9 mouse cellular contexts compared by ENCODE assay signal in genomic region chr11:68502902-68503629, GRCm38 (mm10). TPM values are rescaled to one million over a fixed set of nuclear protein-coding genes. Genes with fewer than 3 reads are reported as not detected.
DNase-seq lines count a peak whose midpoint lies in the region; ATAC-seq and TF ChIP-seq lines count a peak whose summit lies in the region.
"Had no signal": no experiment of that assay in that cellular context is flagged by ENCODE, and none has a peak within 500 bp of the region (broad histone marks: within the 10 kb centered on the region; RNA-seq: fewer than 3 reads in every experiment).

Gene Pik3r6, plus strand, starts transcription at chr11:68503019.

- H3K9me3 ChIP-seq in midbrain, embryonic 11.5 days (ENCODE audit: control insufficient read depth, low read length): no peaks in the 10 kb centered on the region
- H3K9me3 ChIP-seq in midbrain, embryonic 14.5 days (ENCODE audit: control insufficient read depth, low read length): no peaks in the 10 kb centered on the region
- H3K9me3 ChIP-seq in hindbrain, embryonic 16.5 days (ENCODE audit: control insufficient read depth, low read length): no peaks in the 10 kb centered on the region
- H3K9me3 ChIP-seq in liver, embryonic 16.5 days (replicated peaks; ENCODE audit: control insufficient read depth, low read length): no peaks in the 10 kb centered on the region
- no peaks in the 10 kb centered on the region for H3K9me3 ChIP-seq in stomach, embryonic 15.5 days
- no peaks in the 10 kb centered on the region for H3K9me3 ChIP-seq in forebrain, postnatal 0 days (ENCODE audit: low read length)
- H3K9me3 ChIP-seq in midbrain, embryonic 15.5 days: no peaks in the 10 kb centered on the region

- no peak within 1 kb of the TSS for H3K4me3 ChIP-seq in midbrain, embryonic 11.5 days (ENCODE audit: low read depth, low read length)
- H3K4me3 ChIP-seq in midbrain, embryonic 14.5 days (replicated peaks; ENCODE audit: low read depth, low read length): no peak within 1 kb of the TSS
- 0 out of 2 replicates have a peak within 1 kb of the TSS, but pooled peaks have one; percentile 5 for H3K4me3 ChIP-seq in hindbrain, embryonic 16.5 days (ENCODE audit: low read length)
- H3K4me3 ChIP-seq in liver, embryonic 16.5 days (ENCODE audit: low read depth, low read length): peak within 1 kb of the TSS; percentile 49
- H3K4me3 ChIP-seq in stomach, embryonic 15.5 days (replicated peaks): peak within 1 kb of the TSS; percentile 22
- H3K4me3 ChIP-seq in forebrain, postnatal 0 days (ENCODE audit: low read depth, low read length): no peak within 1 kb of the TSS
- no peak within 1 kb of the TSS for H3K4me3 ChIP-seq in midbrain, embryonic 15.5 days

- TF ChIP-seq CTCF in forebrain, postnatal 0 days (IDR thresholded peaks at IDR 0.05; ENCODE audit: low read depth): no peak

- H3K9ac ChIP-seq in midbrain, embryonic 11.5 days (ENCODE audit: low read length): no peak within 1 kb of the TSS
- H3K9ac ChIP-seq in midbrain, embryonic 14.5 days (replicated peaks; ENCODE audit: low read length): no peak within 1 kb of the TSS
- H3K9ac ChIP-seq in hindbrain, embryonic 16.5 days (ENCODE audit: low read depth, low read length): no peak within 1 kb of the TSS
- H3K9ac ChIP-seq in liver, embryonic 16.5 days (ENCODE audit: low read depth, low read length): no peak within 1 kb of the TSS; the same call in 1 of the 2 replicates
- H3K9ac ChIP-seq in stomach, embryonic 15.5 days: no peak within 1 kb of the TSS
- no peak within 1 kb of the TSS for H3K9ac ChIP-seq in forebrain, postnatal 0 days
- H3K9ac ChIP-seq in midbrain, embryonic 15.5 days: no peak within 1 kb of the TSS

- DNase-seq in midbrain, embryonic 11.5 days (ENCODE audit: low spot score, missing footprints): peak; percentile 65
- no peak for DNase-seq in midbrain, embryonic 14.5 days
- DNase-seq in forebrain, postnatal 0 days: no peak
- no peak for DNase-seq in cerebellum, adult 18-20 months

- no peak within 1 kb of the TSS for H3K4me2 ChIP-seq in midbrain, embryonic 11.5 days
- H3K4me2 ChIP-seq in midbrain, embryonic 14.5 days (ENCODE audit: low read length): no peak within 1 kb of the TSS
- H3K4me2 ChIP-seq in hindbrain, embryonic 16.5 days (ENCODE audit: low read length): peak within 1 kb of the TSS; percentile 12; the same call in 1 of the 2 replicates
- peak within 1 kb of the TSS; percentile 36 for H3K4me2 ChIP-seq in liver, embryonic 16.5 days (ENCODE audit: low read depth, low read length)
- H3K4me2 ChIP-seq in stomach, embryonic 15.5 days: peak within 1 kb of the TSS; percentile 1; the same call in 1 of the 2 replicates
- no peak within 1 kb of the TSS for H3K4me2 ChIP-seq in forebrain, postnatal 0 days (ENCODE audit: low read depth)
- no peak within 1 kb of the TSS for H3K4me2 ChIP-seq in midbrain, embryonic 15.5 days

- no peak within 1 kb of the TSS for H3K27ac ChIP-seq in midbrain, embryonic 11.5 days (ENCODE audit: low read depth, low read length)
- H3K27ac ChIP-seq in midbrain, embryonic 14.5 days (replicated peaks; ENCODE audit: low read depth, low read length): no peak within 1 kb of the TSS
- no peak within 1 kb of the TSS for H3K27ac ChIP-seq in hindbrain, embryonic 16.5 days (ENCODE audit: low read depth, low read length)
- H3K27ac ChIP-seq in liver, embryonic 16.5 days (ENCODE audit: low read length): no peak within 1 kb of the TSS
- no peak within 1 kb of the TSS for H3K27ac ChIP-seq in stomach, embryonic 15.5 days
- no peak within 1 kb of the TSS for H3K27ac ChIP-seq in forebrain, postnatal 0 days (ENCODE audit: low read depth, low read length)
- H3K27ac ChIP-seq in midbrain, embryonic 15.5 days: no peak within 1 kb of the TSS

- ATAC-seq in midbrain, embryonic 11.5 days (ENCODE audit: low FRiP score): no peak
- ATAC-seq in midbrain, embryonic 14.5 days (ENCODE audit: low FRiP score, low TSS enrichment): no peak
- no peak for ATAC-seq in hindbrain, embryonic 16.5 days
- ATAC-seq in liver, embryonic 16.5 days (ENCODE audit: low read depth): peak; percentile 47
- ATAC-seq in stomach, embryonic 15.5 days (ENCODE audit: insufficient read depth, low FRiP score, low read depth): no peak
- no peak for ATAC-seq in forebrain, postnatal 0 days
- no peak for ATAC-seq in midbrain, embryonic 15.5 days (replicated peaks)
- ATAC-seq: Patski had no signal

- H3K27me3 ChIP-seq in midbrain, embryonic 11.5 days (ENCODE audit: control insufficient read depth, insufficient read depth, low read length): no peaks in the 10 kb centered on the region
- no peaks in the 10 kb centered on the region for H3K27me3 ChIP-seq in midbrain, embryonic 14.5 days (ENCODE audit: control insufficient read depth, insufficient read depth, low read length)
- H3K27me3 ChIP-seq in hindbrain, embryonic 16.5 days (replicated peaks; ENCODE audit: control insufficient read depth, insufficient read depth, low read length): no peaks in the 10 kb centered on the region
- no peaks in the 10 kb centered on the region for H3K27me3 ChIP-seq in liver, embryonic 16.5 days (ENCODE audit: control insufficient read depth, insufficient read depth, low read depth, low read length)
- no peaks in the 10 kb centered on the region for H3K27me3 ChIP-seq in stomach, embryonic 15.5 days (replicated peaks)
- no peaks in the 10 kb centered on the region for H3K27me3 ChIP-seq in forebrain, postnatal 0 days (ENCODE audit: insufficient read depth, low read length)
- no peaks in the 10 kb centered on the region for H3K27me3 ChIP-seq in midbrain, embryonic 15.5 days (replicated peaks)

- 86% methylated on average over 8 of the region's 8 CpGs for WGBS in midbrain, embryonic 11.5 days
- WGBS in midbrain, embryonic 14.5 days: 86% methylated on average over 8 of the region's 8 CpGs
- 85% methylated on average over 8 of the region's 8 CpGs for WGBS in hindbrain, embryonic 16.5 days
- 50% methylated on average over 8 of the region's 8 CpGs for WGBS in liver, embryonic 16.5 days (ENCODE audit: insufficient replicate concordance)
- WGBS in stomach, embryonic 15.5 days: 81% methylated on average over 8 of the region's 8 CpGs
- WGBS in forebrain, postnatal 0 days: 86% methylated on average over 8 of the region's 8 CpGs
- WGBS in midbrain, embryonic 15.5 days: 91% methylated on average over 8 of the region's 8 CpGs

- no peaks in the 10 kb centered on the region for H3K4me1 ChIP-seq in midbrain, embryonic 11.5 days (ENCODE audit: control insufficient read depth, insufficient read depth, low read length)
- H3K4me1 ChIP-seq in midbrain, embryonic 14.5 days (ENCODE audit: control insufficient read depth, insufficient read depth, low read length): no peaks in the 10 kb centered on the region
- H3K4me1 ChIP-seq in hindbrain, embryonic 16.5 days (ENCODE audit: control insufficient read depth, insufficient read depth, low read depth, low read length): no peaks in the 10 kb centered on the region
- H3K4me1 ChIP-seq in liver, embryonic 16.5 days (ENCODE audit: control insufficient read depth, low read depth, low read length): peaks cover 3% of the 10 kb centered on the region
- H3K4me1 ChIP-seq in stomach, embryonic 15.5 days: 0 out of 2 replicates have a peak, but pooled peaks cover 5% of the 10 kb centered on the region
- H3K4me1 ChIP-seq in forebrain, postnatal 0 days (ENCODE audit: insufficient read depth): no peaks in the 10 kb centered on the region
- H3K4me1 ChIP-seq in midbrain, embryonic 15.5 days: no peaks in the 10 kb centered on the region

- no peaks in the 10 kb centered on the region for H3K36me3 ChIP-seq in midbrain, embryonic 11.5 days (ENCODE audit: control insufficient read depth, insufficient read depth, low read length)
- H3K36me3 ChIP-seq in midbrain, embryonic 14.5 days (ENCODE audit: control insufficient read depth, insufficient read depth, low read length): no peaks in the 10 kb centered on the region
- H3K36me3 ChIP-seq in hindbrain, embryonic 16.5 days (ENCODE audit: control insufficient read depth, insufficient read depth, low read length): no peaks in the 10 kb centered on the region
- no peaks in the 10 kb centered on the region for H3K36me3 ChIP-seq in liver, embryonic 16.5 days (ENCODE audit: control insufficient read depth, insufficient read depth)
- H3K36me3 ChIP-seq in stomach, embryonic 15.5 days: no peaks in the 10 kb centered on the region
- H3K36me3 ChIP-seq in forebrain, postnatal 0 days (ENCODE audit: insufficient read depth): no peaks in the 10 kb centered on the region
- no peaks in the 10 kb centered on the region for H3K36me3 ChIP-seq in midbrain, embryonic 15.5 days (replicated peaks)

RNA-seq across cellular contexts. Expression of gene Pik3r6, which starts in this region (rescaled TPM):
- 0.98 and 1.3 TPM in 2 replicates for polyA plus RNA-seq in midbrain, embryonic 11.5 days (2014; fragmentation: Nextera tagmentation; extraction: Ambion mirVana)
- 0.86 and 1.5 TPM in 2 replicates for polyA plus RNA-seq in midbrain, embryonic 14.5 days (2014; fragmentation: Nextera tagmentation; extraction: Ambion mirVana)
- 1.8 and 2.1 TPM in 2 replicates for polyA plus RNA-seq in hindbrain, embryonic 16.5 days (2015; fragmentation: Nextera tagmentation; extraction: Ambion mirVana)
- 2.4 and 2.8 TPM in 2 replicates for polyA plus RNA-seq in liver, embryonic 16.5 days (2015; fragmentation: Nextera tagmentation; extraction: Ambion mirVana)
- 3.2 and 4.7 TPM in 2 replicates for polyA plus RNA-seq in stomach, embryonic 15.5 days (2015; fragmentation: Nextera tagmentation; extraction: Ambion mirVana)
- total RNA-seq in forebrain, postnatal 0 days (2014; rRNA removed): 1.5 and 2.0 TPM in 2 replicates
- polyA plus RNA-seq in forebrain, postnatal 0 days (2015; fragmentation: Nextera tagmentation; extraction: Ambion mirVana): 0.92 and 1.8 TPM in 2 replicates
- polyA plus RNA-seq in midbrain, embryonic 15.5 days (2015; fragmentation: Nextera tagmentation; extraction: Ambion mirVana): 2.1 and 2.6 TPM in 2 replicates

Comparison
In these comparisons a context has a peak if more than half of its experiments do, and no peak if none do; other contexts are left out.
1. H3K4me2 ChIP-seq: peak in hindbrain, embryonic 16.5 days (single experiment), liver, embryonic 16.5 days (single experiment) and stomach, embryonic 15.5 days (single experiment); none in midbrain, embryonic 11.5 days (single experiment), midbrain, embryonic 14.5 days (single experiment), forebrain, postnatal 0 days (single experiment) and midbrain, embryonic 15.5 days (single experiment).
2. H3K4me3 ChIP-seq: peak in hindbrain, embryonic 16.5 days (single experiment), liver, embryonic 16.5 days (single experiment) and stomach, embryonic 15.5 days (single experiment); none in midbrain, embryonic 11.5 days (single experiment), midbrain, embryonic 14.5 days (single experiment), forebrain, postnatal 0 days (single experiment) and midbrain, embryonic 15.5 days (single experiment).